Mouse (Mus musculus) erythroblast, embryonic 14.5 days (primary cell): Measurements from ENCODE around the gene Hist1h4f.

ENCODE experiments used
- GATA1 ChIP-seq: IDR thresholded peaks from 2 replicates; pipeline ENCODE4 v1.6.1; 2012; ENCODE audit warnings: low read length, inconsistent platforms, mixed read lengths
- TAL1 ChIP-seq: IDR thresholded peaks from 3 replicates; pipeline ENCODE4 v1.6.1; 2012; ENCODE audit warnings: low read length, inconsistent platforms, mixed read lengths

DNA sequence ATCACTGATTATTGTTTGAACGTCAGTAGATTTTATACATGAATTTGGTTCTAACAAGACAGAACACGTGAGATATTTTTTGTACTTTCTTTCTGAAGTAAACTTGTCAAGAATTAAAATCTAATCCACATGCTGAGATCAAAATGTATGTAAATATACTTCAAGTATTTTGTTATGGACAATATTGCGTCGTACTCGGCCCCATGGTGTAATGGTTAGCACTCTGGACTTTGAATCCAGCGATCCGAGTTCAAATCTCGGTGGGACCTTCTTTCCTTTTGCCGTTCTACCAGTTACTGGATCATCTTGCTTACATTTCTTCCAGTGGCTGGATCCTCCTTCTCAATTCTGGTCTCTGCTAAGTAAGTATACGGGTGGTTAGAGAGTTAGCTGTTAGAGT lies 32.0 kb downstream of the Hist1h4f start:
- TF ChIP-seq TAL1 (no peak), GATA1 (no peak)
